Mouse (Mus musculus): Measurements from ENCODE around the gene Mapk1.

- TF ChIP-seq POLR2A (IDR thresholded peaks at IDR 0.05; ENCODE audit: low read depth, low read length): no peak
- no peak for TF ChIP-seq CTCF (IDR thresholded peaks at IDR 0.05; ENCODE audit: extremely low read depth, insufficient read depth, insufficient read length, insufficient replicate concordance)
These were observed 4.1 kb downstream of the Mapk1 start for GRCm38 (mm10) chr16:16987248-16987647.

All from spleen, adult 2 months (tissue).